Mouse (Mus musculus) lung, adult 18-20 months (tissue): ENCODE data around the gene Taf5.

Experiments
- DNase-seq, 2 experiments: peaks; one replicate each; pipeline ENCODE4 v3.0.0; 2022; ENCODE audit warnings: mixed read lengths in 2 of 2

The Taf5 gene

DNA sequence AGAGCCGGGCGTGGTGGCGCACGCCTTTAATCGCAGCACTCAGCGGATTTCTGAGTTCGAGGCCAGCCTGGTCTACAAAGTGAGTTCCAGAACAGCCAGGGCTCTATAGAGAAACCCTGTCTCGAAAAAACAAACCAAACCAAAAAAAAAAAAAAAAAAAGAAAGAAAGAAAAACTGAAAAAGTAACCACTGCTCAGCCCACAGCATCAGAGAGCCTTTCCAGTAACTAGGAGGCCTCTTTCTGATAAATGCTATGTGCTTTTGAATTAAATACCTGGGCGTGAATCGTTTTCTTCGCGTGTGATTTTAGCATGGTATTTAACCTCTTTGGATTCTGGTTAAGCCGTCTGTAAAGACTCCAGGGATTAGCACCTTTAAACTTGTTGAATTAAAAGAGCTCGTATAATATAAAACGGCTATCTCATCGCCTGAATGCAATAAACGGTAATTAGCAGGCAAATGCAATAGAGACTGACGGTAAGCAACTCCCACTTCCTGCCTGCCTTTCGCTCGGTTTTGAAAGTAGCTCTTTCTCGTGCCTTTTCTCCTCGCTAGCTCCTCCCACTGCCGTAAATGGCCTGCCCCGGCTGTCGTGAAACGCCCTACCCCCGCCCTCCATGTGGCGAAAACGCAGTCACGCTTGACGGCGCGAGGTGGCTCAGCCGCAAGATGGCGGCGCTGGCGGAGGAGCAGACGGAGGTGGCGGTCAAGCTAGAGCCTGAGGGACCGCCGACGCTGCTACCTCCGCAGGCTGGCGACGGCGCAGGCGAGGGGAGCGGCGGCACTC is at the start of gene Taf5:
Gene Taf5 (plus strand): TSS at position 651 of the 787 bp plus-strand sequence.
- peak; percentile 97 to 98 for DNase-seq

DNA sequence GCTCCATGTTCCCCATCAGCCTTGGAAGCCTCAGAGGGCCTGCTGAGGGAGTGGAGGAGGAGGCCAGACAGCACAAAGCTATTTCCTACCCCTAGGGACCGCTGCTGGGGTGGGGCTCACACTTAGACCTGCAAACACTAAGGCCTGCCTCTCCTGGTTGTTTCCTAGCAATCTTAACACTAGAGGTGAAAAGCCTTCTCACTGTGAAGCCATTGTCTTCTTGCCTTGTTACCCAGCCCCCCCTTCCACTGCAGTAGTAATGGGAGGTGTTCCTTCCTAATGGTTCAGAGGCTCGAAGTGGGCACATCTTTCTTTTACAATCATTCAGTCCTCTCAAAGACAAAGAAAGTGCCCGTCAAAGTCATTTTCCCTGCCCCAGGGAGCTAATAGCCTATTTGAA is 49.7 kb upstream of the Taf5 start:
- DNase-seq = no peak

DNA sequence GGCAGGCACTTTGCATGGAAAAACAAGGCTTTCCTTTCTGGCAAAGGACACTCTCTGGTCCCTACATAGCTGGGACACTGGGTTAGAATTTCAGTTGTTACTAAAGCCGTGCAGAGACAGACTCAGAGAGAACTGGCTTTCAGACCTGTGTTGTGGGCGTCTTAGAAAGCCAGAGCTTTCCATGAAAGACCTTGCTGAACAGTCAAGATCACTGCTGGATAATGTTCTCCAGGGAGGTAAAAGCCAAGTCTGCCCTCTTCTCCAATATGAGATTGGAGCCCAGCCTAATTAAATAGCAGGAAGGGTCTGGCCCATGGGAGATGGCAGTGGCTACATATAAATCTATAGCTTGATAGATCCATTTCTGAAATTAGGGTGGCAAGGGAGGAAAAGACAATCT is 49.2 kb upstream of the Taf5 start:
- no peak for DNase-seq

DNA sequence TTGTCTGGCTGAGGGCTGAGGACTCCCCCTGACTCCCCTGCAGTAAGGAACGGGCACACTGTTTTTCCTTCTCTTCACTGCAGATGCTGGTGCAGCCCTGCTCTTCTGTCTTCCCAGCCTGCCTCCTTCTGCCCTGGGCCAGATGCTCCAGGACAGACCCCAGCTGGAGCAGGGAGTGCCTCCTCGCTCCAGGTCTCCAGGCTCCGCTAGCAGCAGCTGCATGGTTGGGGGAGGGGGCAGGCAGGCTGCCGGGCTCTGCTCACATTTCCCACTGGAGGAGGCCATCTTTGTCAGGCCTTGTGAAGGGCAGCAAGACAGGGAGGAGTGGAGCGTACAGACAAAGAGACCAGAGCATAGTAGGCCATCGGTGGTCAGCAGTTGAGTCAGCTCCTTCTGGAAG is 48.2 kb upstream of the Taf5 start:
- no peak for DNase-seq

DNA sequence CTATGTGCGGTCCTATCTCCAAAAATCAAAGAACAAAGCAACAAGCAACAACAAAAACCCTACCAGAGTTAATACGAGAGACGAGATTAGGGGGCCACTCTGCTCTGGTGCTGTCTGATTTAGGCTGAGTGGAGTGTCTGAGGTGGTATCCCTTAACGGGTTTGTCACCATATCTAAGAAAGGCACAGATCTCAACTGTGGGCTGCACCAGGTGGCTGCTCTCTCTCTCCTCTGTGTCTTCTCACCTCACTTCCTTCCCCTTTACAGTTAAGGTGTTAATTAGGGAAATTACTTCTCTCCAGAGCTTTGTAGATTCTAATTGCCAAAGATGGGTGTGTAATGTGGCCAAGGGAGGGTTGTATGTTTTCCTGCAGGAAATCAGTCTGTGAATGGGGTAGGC is 44.8 kb upstream of the Taf5 start:
- DNase-seq = no peak

DNA sequence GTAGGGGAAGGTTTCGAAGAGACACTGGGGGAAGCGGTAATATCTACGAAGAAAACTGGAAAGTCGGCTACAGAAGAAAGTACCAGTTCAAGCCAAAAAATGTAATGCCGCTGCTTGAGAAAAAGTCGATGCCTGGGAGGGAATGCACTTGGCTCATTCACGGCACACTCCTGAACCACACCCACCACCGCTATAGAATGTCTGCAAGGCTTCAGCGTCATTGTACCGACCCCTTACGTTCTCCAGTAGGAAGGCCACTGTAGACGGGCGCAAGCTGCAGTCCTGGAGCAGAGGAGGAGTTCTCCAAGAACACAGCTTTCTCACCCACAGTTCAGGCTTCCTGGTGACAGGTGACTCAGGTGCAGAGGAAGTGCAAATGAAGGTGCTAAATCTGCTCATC is 44.0 kb upstream of the Taf5 start:
- DNase-seq = no peak

DNA sequence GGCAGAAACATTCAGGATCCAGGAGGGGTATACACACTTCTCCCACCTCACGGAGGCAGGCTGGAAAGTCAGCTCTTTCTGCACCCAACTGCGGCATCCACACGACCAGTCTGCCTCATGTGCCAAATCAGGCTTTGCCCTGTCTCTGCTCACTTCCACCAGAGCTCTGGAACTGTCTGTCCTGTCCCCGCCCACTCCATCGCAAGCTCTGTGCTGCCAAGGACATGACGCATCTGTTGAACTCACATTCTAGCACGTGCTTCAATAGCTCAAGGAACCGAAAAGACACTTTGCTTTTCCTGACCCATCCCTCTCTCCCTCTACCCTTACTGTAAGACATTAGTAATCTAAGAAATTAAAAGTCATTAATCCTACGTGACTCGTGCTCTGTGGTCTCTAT is 42.6 kb upstream of the Taf5 start:
- DNase-seq = peak; percentile 24 to 38

DNA sequence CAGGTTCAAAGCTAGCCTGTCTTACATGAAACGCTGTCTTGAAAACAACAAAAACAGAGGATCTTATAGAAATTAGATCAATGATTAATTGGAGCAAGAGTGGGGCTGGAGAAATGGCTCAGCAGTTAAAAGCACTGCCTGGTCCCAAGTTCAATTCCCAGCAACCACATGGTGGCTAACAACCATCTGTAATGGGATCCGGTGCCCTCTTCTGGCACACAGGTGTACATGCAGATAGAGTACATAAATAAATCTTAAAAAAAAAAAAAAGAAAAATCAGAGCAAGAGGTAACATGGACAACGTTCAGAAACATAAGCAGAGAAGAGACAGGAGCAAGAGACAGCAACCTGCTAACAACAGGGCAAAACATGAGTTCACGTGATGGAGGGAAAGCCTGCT is 41.0 kb upstream of the Taf5 start:
- DNase-seq = no peak

DNA sequence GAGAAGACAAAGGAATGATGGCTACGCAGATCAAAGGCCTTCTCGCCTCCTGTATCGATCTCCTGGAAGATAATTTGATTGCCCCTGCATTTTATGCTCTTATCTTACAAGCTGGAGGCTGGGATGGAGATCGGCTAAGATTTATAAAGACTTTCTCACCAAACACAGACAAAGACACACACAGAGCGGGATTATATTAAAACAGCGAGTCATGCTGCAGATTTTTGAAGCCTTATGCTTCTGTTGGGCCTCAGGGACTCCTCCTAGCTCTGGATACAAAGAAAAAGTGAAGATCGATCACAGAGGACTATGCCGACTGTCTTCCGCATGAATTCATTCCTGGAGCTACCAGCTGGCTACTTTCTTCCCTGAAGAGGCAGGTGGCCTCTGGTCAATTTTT is 37.8 kb upstream of the Taf5 start:
- no peak for DNase-seq

DNA sequence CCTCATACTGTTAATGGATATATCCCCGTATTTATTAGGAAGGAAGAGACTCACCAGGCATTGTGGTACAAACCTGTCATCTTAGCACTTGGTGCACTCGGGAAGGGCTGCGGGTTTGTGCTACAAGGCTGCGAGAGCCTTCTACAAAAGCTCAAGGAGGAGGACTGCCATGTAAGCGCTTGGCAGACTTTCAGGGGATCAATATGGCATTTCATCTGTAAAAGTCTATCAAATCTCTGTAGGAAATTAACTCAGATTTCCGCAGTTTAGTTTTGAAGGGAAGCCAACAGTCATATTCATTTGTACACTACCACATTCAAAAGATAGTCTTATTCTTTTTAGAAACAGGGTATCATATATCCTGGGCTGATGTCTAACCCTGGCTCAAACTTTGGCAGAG is 35.8 kb upstream of the Taf5 start:
- DNase-seq = no peak

DNA sequence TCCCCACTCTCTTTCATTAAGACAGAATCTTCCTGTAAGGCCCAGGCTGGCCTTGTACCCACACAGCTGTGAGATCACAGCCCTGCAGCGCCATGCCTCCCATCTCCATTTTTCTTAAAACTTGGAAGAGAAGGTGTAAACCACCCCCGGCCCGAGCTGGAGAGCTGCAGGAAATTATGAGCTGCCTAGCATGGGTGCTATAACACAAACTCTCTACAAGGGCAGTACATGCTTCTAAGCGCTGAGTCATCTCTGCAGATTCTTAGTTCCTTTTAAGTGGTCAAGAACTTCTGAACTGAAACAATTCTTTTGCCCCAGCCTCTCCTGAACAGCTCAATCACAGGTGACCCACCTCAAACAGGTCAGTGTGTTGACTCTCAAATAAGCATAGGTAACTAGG is 32.6 kb upstream of the Taf5 start:
- DNase-seq = no peak

DNA sequence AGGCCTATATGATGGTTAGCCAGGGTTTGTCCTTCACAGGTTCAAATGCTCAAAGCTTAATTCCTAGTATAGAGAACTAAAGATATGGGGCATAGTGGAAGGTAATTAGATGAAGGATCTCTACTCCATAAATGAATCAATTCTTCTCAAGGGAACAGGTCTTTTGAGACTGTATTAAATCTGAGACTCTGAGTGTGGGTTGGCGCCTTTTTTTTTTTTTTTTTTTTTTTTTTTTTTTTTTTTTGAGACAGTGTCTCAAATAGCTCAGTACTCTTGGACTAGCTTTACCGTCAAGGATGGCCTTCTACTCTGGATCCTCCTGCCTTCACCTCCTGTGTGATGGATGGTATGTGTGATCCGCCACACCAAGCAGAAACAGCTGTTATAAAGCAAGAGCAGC is 30.9 kb upstream of the Taf5 start:
- no peak for DNase-seq

DNA sequence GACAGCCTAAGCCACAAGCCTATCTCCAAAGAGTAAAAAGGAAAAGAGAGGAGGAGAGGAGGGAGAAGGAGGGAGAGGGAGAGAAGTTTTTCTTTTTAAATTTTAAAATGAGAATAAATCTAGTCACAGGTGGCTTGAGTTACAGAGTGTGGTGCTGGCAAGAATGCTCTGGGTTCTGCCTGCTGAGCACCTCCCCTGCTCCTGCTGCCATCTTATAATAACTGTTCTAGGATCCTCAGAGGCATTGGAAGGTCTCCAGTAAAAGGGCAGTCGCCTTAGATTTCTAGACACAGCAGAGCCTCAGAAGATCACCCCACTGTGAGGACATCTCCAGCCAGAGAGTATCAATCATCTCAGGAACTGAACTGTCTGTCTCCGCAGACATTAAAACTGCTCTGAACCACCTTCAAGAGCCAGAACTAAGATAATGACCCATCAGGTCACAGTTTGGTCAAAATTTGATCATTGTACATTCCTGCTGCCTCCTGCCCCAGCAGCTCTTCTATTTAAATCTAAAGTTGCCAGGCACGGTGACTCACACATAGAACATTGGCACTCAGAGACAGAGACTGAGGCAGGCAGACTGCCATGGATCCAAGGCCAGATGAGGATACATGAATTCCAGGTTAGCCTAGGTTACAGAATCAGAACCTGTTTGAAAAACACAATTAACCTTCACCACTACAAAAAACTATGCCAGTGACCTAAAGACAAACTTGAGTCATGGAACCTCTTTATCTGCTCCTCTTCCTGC is 26.6 kb upstream of the Taf5 start:
- DNase-seq = no peak

DNA sequence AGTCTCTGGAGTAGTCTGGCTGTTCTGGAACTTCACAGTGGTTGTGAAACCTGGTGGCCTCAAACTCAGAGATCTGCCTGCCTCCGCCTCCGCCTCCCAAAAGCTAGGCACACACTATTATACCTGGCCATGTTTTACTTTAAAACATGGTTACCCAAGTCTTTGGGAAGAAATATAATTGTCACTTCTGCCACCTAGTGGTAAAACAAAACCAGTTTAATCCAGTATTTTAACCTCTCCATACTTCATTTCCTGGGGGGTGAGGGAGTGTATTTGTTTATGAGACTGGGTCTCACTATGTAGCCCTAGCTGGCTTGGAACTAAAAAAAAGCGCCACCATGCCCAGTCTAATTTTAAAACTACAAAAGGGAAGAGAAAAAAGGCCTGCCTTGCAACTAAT is 23.9 kb upstream of the Taf5 start:
- no peak for DNase-seq

DNA sequence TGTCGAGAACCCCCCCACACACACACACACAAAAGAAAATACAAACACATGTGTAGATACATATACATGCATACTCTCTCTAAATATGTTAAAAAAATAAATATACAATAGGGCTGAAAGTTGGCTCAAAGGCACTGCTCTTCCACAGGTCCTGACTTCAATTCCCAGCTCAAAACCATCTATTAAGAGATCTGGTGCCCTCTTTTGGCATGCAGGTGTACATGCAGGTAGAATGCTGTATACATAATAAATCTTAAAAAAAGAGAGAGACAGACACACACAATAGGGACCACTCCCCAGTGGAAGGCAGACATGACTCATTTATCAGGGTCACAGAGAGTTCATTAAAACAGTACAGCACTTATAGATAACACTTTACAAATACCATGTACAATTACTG is 21.2 kb upstream of the Taf5 start:
- no peak for DNase-seq

DNA sequence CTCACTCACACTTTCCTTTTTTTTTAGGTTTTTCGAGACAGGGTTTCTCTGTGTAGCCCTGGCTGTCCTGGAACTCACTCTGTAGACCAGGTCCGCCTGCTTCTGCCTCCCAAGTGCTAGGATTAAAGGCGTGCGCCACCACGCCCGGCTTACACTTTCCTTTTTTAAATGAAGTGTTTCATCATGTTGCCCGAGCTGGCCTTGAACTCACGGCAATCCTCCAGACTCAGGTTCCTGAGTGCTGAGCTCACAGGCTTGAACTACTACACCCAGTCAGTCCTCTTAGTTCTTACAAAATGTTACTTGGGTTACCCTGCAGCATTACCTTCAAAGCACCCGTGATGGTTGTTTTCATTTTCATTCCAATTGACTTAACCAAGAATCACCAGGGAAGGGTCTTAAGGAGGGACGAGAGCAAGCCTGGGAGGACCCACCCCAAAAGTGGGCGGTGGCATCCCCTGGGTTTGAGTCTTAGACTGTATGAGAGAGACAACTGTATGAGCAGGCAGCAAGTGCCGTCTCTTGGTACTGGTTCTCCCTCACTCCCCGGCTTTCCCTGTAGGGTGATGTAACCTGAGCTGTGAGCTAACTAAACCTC is 20.2 kb upstream of the Taf5 start:
- DNase-seq = no peak

DNA sequence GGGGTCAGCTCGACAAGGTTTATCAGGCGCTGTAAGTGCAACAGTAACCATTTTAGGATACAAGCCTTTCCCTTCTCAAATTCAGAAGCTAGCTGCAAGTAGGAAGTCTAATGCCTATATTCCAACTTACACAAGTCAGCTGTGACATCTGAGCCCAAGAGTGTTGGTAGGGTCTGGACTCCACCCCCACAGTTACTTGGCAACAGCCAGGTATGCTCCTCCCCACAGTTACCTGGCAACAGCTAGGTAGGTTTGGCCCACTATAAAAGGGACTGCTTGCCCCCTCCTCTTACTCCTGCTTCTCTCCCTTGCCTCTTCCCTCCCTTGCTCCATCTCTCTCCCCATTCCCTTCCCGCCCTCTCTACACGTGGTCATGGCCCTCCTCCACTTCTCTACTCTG is 18.5 kb upstream of the Taf5 start:
- DNase-seq = peak in 1 of 2 experiments; percentile 25

DNA sequence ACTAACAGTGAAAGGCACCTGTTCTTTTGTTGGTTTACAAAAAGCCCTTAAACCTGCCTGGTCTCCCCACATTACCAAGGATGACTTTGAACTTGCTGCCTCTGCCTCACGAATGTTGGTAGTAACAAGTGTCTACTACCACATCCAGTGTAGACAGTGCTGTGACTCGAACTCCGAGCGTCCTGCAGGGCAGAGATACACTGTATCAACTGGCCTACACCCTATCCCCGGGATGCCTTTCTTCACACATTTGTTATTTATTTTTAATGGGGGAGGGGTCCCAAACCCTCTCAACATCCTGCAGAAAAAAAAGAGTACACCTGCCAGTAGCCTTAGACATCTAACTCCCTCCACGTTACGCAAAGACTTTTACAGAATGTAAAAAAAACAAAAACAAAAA is 17.7 kb upstream of the Taf5 start:
- no peak for DNase-seq

DNA sequence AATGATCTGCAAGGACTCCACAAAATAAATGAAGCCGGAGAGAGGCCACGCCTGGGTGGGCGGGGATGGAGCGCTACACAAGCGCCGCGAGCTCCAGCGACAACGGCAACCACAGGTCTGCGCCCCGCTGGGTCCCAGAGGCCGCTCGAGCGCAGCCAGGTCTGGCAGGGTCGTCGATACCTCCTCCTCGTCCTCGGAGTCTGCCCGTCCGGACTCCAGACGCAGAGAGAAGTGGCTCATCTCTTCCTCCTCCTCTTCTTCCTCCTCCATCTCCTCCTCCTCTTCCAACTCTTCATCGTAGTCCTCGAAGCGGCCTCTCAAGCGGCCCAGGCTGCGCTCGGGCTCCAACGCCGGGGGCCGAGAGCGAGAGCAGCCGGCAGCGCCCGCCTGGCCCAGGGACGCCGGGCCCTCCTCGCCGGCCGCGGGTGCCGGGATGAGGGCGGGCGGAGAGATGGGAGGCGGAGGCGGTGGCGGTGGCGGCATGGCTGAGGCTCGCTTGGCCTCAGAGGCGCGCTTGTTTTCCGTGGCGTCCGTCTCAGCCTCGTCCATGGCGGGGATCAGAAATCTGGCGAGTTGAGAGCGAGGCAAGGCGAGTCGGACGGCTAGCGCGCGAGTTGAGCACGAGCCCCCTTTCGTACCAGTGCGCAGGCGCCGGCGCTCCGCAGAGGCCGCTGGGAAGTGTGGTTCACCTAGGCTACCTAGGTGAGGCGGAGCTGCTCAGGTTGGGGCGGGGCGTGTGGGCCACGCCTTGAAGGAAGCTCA is 17.1 kb upstream of the Taf5 start, which contains the start of gene Pcgf6:
Gene Pcgf6 (minus strand): TSS at position 636 of the 762 bp plus-strand sequence.
- DNase-seq = peak; percentile 83 to 86

DNA sequence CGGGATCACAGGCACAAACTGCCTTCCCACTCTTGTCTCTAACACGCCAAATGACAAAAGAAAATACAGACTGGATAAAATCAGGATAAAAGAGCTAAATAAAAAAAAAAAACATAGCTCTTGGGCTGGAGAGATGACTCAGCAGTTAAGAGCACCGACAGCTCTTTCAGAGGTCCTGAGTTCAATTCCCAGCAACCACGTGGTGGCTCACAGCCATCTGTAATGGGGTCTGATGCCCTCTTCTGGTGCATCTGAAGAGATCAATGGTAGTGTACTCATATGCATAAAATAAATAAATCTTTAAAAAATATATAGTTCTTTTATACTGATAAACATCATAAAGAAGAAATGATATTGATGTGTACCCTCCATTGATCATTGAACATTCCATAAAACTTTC is 14.6 kb upstream of the Taf5 start:
- DNase-seq = no peak

DNA sequence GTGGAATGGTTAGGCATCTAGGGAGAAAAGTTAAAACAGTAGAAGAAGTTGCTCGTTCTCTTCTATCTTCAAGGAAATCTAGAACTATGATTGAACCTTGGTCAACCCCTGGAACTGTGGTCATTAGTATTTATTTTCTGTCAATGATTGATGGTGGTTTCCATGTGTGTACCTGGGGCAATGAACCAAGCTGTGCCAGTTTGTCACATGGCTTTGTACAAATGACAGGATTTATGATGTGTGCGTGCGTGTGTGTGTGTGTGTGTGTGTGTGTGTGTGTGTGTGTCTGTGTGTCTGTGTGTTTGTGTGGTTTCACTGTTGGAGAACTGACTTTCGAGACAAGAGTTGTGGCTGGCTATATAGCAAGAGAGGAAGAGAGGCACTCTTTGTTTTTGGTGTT is 14.1 kb upstream of the Taf5 start:
- DNase-seq = no peak

DNA sequence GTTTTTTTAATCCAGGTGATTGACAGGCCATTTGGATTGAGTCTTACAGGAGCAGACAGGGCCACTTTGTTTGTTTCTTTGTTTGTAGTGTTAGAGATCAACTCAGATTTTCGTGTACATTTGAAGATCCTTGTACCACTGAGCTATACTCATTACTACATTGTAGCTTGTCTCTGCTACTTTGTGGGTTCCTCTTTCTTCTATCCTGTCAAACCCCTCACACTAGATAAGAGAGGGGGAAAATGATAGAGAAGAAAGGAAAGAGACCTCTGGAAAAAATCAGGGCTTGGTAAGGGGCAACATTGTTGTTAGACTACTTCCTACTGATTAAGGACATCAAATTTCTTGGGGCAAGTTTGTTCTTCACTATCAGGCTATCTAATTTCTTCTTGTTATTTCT is 9.9 kb upstream of the Taf5 start:
- no peak for DNase-seq

DNA sequence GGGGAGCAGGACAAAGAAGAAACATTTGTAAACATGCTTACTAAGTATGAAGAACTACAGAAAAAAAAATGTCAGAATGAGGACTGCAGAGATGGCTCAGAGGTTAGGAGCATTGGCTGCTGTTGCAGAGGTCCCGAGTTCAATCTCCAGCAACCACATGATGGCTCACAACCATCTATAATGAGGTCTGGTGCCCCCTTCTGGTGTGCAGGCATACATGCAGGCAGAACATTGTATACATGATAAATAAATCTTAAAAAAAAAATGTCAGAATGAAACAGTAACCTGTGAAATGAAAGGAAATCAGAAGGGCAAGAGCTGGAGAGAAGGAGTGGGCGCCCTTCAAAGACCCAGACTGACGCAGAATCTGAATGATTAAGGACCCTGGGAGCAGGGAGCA is 1.7 kb upstream of the Taf5 start:
- no peak for DNase-seq
